Mouse (Mus musculus) kidney, adult 9 months (tissue): ENCODE measurements around the gene Unc5b.
A peak's percentile ranks its signal among the peaks of the same experiment; 100 is the strongest.

ENCODE experiments used
- DNase-seq: peaks from one replicate; pipeline ENCODE4 v3.0.0; 2022

The Unc5b gene

DNA sequence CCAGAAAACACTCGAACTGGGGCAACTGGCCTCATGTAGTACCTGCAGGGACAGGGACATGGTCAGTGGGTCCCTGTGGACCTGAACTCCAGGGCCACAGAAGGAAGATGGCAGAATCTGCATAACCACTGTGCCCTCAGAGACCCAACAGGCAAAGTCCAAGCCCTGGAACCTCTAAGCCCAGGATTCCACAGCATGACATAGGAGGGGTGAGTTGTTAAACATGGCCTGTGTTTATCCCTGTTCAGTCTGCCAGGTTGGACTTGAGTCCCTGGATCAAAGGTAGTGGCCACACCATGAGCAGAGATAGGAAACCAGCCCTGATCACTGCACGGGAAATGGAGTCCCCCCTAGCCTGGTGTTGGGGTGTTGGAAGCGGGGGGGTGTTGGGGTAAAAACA is 114.9 kb downstream of the Unc5b start:
- peak; percentile 79 for DNase-seq
